Mouse (Mus musculus): ENCODE results near the gene Dtnb.
"Not testable (repeated sequence)": the region's sequence is repeated elsewhere in the genome, so short reads cannot be mapped to it uniquely, and the experiment has no call there.

The Dtnb gene

GRCm38 (mm10) chr12:3571787-3572580 lies at the start of gene Dtnb:
Gene Dtnb, plus strand, starts transcription at chr12:3572381.
- DNase-seq (ENCODE audit: low read depth, low spot score), result peak; percentile 18

GRCm38 (mm10) chr12:3525536-3525935 lies 46.6 kb upstream of the Dtnb start:
- no peak for DNase-seq (ENCODE audit: low read depth, low spot score)

GRCm38 (mm10) chr12:3535446-3535845 lies 36.7 kb upstream of the Dtnb start:
- DNase-seq (ENCODE audit: low read depth, low spot score), result not testable (repeated sequence)

- DNase-seq (ENCODE audit: low read depth, low spot score), result peak; percentile 17
Measured at GRCm38 (mm10) chr12:3537616-3538015, 34.6 kb upstream of the Dtnb start.

- no peak for DNase-seq (ENCODE audit: low read depth, low spot score)
Measured at GRCm38 (mm10) chr12:3538036-3538435, 34.1 kb upstream of the Dtnb start.

GRCm38 (mm10) chr12:3539605-3540004 lies 32.6 kb upstream of the Dtnb start:
- DNase-seq (ENCODE audit: low read depth, low spot score), result no peak

- no peak for DNase-seq (ENCODE audit: low read depth, low spot score)
Measured at GRCm38 (mm10) chr12:3540871-3541270, 31.3 kb upstream of the Dtnb start.

GRCm38 (mm10) chr12:3545451-3545850 lies 26.7 kb upstream of the Dtnb start:
- DNase-seq (ENCODE audit: low read depth, low spot score), result no peak

- DNase-seq (ENCODE audit: low read depth, low spot score), result no peak
Measured at GRCm38 (mm10) chr12:3546121-3546658, 26.0 kb upstream of the Dtnb start.

- DNase-seq (ENCODE audit: low read depth, low spot score), result no peak
Measured at GRCm38 (mm10) chr12:3546781-3547180, 25.4 kb upstream of the Dtnb start.

GRCm38 (mm10) chr12:3547506-3547905 lies 24.7 kb upstream of the Dtnb start:
- DNase-seq (ENCODE audit: low read depth, low spot score), result no peak

- no peak for DNase-seq (ENCODE audit: low read depth, low spot score)
Measured at GRCm38 (mm10) chr12:3547911-3548310, 24.3 kb upstream of the Dtnb start.

- DNase-seq (ENCODE audit: low read depth, low spot score), result no peak
Measured at GRCm38 (mm10) chr12:3548582-3549211, 23.5 kb upstream of the Dtnb start.

- no peak for DNase-seq (ENCODE audit: low read depth, low spot score)
Measured at GRCm38 (mm10) chr12:3550280-3550679, 21.9 kb upstream of the Dtnb start.

- no peak for DNase-seq (ENCODE audit: low read depth, low spot score)
Measured at GRCm38 (mm10) chr12:3557414-3558319, 14.5 kb upstream of the Dtnb start.

GRCm38 (mm10) chr12:3560596-3560995 lies 11.6 kb upstream of the Dtnb start:
- DNase-seq (ENCODE audit: low read depth, low spot score), result no peak

GRCm38 (mm10) chr12:3561032-3561431 lies 11.1 kb upstream of the Dtnb start:
- no peak for DNase-seq (ENCODE audit: low read depth, low spot score)

- no peak for DNase-seq (ENCODE audit: low read depth, low spot score)
Measured at GRCm38 (mm10) chr12:3562806-3563205, 9.4 kb upstream of the Dtnb start.

GRCm38 (mm10) chr12:3563659-3564058 lies 8.5 kb upstream of the Dtnb start:
- DNase-seq (ENCODE audit: low read depth, low spot score), result no peak

GRCm38 (mm10) chr12:3568461-3568991 lies 3.7 kb upstream of the Dtnb start:
- no peak for DNase-seq (ENCODE audit: low read depth, low spot score)

- no peak for DNase-seq (ENCODE audit: low read depth, low spot score)
Measured at GRCm38 (mm10) chr12:3570711-3571400, 1.3 kb upstream of the Dtnb start.
